Mouse (Mus musculus) E14TG2a.4 (cell line): Measurements from ENCODE around the gene Grin2b.
A peak's percentile ranks its signal among the peaks of the same experiment; 100 is the strongest.
"Not testable (repeated sequence)": the region's sequence is repeated elsewhere in the genome, so short reads cannot be mapped to it uniquely, and the experiment has no call there.

ENCODE experiments used
- H3K27me3 ChIP-seq: 2 replicates; pipeline ENCODE4 v1.6.1; 2014; ENCODE audit warnings: low read length, control low read depth; ENCODE audit not compliant: insufficient read depth
- H3K36me3 ChIP-seq: 2 replicates; pipeline ENCODE4 v1.6.1; 2014; ENCODE audit warnings: low read length, control low read depth; ENCODE audit not compliant: insufficient read depth
- H3K4me1 ChIP-seq: replicated peaks from 2 replicates; pipeline ENCODE4 v1.6.1; 2014; ENCODE audit warnings: low read depth, low read length, control low read depth
- H3K4me3 ChIP-seq: replicated peaks from 2 replicates; pipeline ENCODE4 v1.5.1; 2014; ENCODE audit warnings: mild to moderate bottlenecking, low read length
- H3K9me3 ChIP-seq: 2 replicates; pipeline ENCODE4 v1.6.1; 2014; ENCODE audit warnings: low read length, control low read depth
- CTCF ChIP-seq: conservative IDR thresholded peaks from 2 replicates; pipeline ENCODE4 v1.5.1; 2014; ENCODE audit warnings: low read length
- NANOG ChIP-seq: IDR thresholded peaks from 2 replicates; pipeline ENCODE4 v1.6.1; 2014; ENCODE audit warnings: borderline replicate concordance, low read length, mixed read lengths
- POU5F1 ChIP-seq: IDR thresholded peaks from 2 replicates; pipeline ENCODE4 v1.6.1; 2014; ENCODE audit warnings: low read length, borderline replicate concordance

The Grin2b gene

GRCm38 (mm10) chr6:135692533-135692932, 480.8 kb downstream of the Grin2b start:
- TF ChIP-seq NANOG (no peak), POU5F1 (no peak), CTCF (no peak)
- Histone ChIP-seq H3K4me3 (no peak overlapping the region), H3K36me3 (no peaks in the 10 kb centered on the region), H3K4me1 (peaks cover 8% of the 10 kb centered on the region), H3K9me3 (no peaks in the 10 kb centered on the region), H3K27me3 (no peaks in the 10 kb centered on the region)

- TF ChIP-seq POU5F1 (no peak), CTCF (peak; percentile 34)
- H3K36me3 ChIP-seq = no peaks in the 10 kb centered on the region
- H3K9me3 ChIP-seq = no peaks in the 10 kb centered on the region
- H3K27me3 ChIP-seq = no peaks in the 10 kb centered on the region
- H3K4me3 ChIP-seq = no peak overlapping the region
- peaks cover 17% of the 10 kb centered on the region for H3K4me1 ChIP-seq
Observed at GRCm38 (mm10) chr6:135691561-135691960, 481.8 kb downstream of the Grin2b start.

- TF ChIP-seq NANOG (no peak), POU5F1 (no peak), CTCF (no peak)
- H3K36me3 ChIP-seq = peaks cover under 1% of the 10 kb centered on the region; the same call in 1 of the 2 replicates
- peaks cover 50% of the 10 kb centered on the region for H3K4me1 ChIP-seq
- no peaks in the 10 kb centered on the region for H3K9me3 ChIP-seq
- no peaks in the 10 kb centered on the region for H3K27me3 ChIP-seq
- no peak overlapping the region for H3K4me3 ChIP-seq
Observed at GRCm38 (mm10) chr6:135687926-135688325, 485.4 kb downstream of the Grin2b start.

DNA sequence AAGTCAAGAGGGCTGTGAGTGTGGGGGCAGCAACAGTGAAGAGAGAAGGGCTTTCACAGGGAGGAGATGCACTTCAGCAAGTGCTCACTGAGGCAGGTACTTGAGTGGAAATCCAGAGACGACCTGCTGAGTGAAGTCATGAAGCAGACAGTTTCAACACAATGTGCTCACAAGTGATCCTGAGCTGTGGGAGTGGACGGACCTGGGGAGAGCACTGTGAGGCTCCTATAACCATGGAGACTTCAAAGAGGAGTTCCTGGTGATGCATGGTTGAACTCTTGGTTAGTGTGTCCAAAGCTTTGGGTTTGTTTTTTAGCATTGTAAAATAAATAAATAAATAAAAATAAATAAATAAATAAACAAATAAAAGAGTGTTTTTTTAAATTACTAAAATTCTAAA, 489.1 kb downstream of the Grin2b start:
- no peaks in the 10 kb centered on the region for H3K9me3 ChIP-seq
- H3K27me3 ChIP-seq = no peaks in the 10 kb centered on the region
- no peak overlapping the region for H3K4me3 ChIP-seq
- peaks cover 73% of the 10 kb centered on the region for H3K4me1 ChIP-seq
- H3K36me3 ChIP-seq = peaks cover 5% of the 10 kb centered on the region; the same call in 1 of the 2 replicates
- TF ChIP-seq CTCF (no peak), NANOG (no peak), POU5F1 (no peak)

GRCm38 (mm10) chr6:135681423-135681822, 491.9 kb downstream of the Grin2b start:
- not testable (repeated sequence) for H3K9me3 ChIP-seq, H3K4me3 ChIP-seq, H3K36me3 ChIP-seq, H3K27me3 ChIP-seq
- H3K4me1 ChIP-seq = peaks cover 73% of the 10 kb centered on the region

- peaks cover 5% of the 10 kb centered on the region for H3K36me3 ChIP-seq
- TF ChIP-seq CTCF (no peak), POU5F1 (no peak), NANOG (no peak)
- no peak overlapping the region for H3K4me3 ChIP-seq
- peaks cover 63% of the 10 kb centered on the region for H3K4me1 ChIP-seq
- H3K27me3 ChIP-seq = no peaks in the 10 kb centered on the region
- H3K9me3 ChIP-seq = peaks cover 8% of the 10 kb centered on the region
Observed at GRCm38 (mm10) chr6:135680105-135680710, 493.1 kb downstream of the Grin2b start.

DNA sequence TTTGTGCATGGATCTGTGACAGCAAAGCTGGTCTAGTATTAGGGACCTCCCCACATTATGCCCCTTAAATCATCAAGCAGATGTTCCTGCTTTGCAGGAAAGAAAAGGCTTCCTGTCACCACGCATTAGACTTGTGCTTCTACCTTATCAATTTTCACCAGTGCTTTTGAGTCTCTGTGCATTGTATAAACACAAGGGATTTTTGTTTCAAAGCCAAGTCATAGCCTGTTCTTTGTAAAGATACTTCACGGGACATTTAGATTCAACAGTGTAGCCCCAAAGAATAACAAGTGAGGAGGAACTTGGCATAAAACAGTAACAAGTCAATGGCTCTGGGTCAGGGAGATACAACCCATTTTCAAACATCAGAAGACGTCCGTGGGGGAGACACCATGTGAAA, 498.9 kb downstream of the Grin2b start:
- H3K4me3 ChIP-seq = no peak overlapping the region
- H3K36me3 ChIP-seq = no peaks in the 10 kb centered on the region; the same call in 1 of the 2 replicates
- TF ChIP-seq CTCF (no peak), POU5F1 (no peak), NANOG (no peak)
- H3K9me3 ChIP-seq = peaks cover 14% of the 10 kb centered on the region
- H3K4me1 ChIP-seq = peaks cover 15% of the 10 kb centered on the region
- H3K27me3 ChIP-seq = peaks cover 4% of the 10 kb centered on the region; the same call in 1 of the 2 replicates

- Histone ChIP-seq H3K4me1 (0 out of 2 replicates have a peak, but pooled peaks cover 5% of the 10 kb centered on the region), H3K36me3 (no peaks in the 10 kb centered on the region; the same call in 1 of the 2 replicates), H3K27me3 (peaks cover 4% of the 10 kb centered on the region; the same call in 1 of the 2 replicates), H3K9me3 (peaks cover 14% of the 10 kb centered on the region), H3K4me3 (no peak overlapping the region)
- peak; percentile 34; the same call in 1 of the 2 replicates for TF ChIP-seq CTCF
- no peak for TF ChIP-seq POU5F1
- no peak for TF ChIP-seq NANOG
Observed at GRCm38 (mm10) chr6:135672003-135672402, 501.3 kb downstream of the Grin2b start.
